Mouse (Mus musculus): ENCODE measurements around the gene Ccdc51. TPM values are rescaled to one million over a fixed set of nuclear protein-coding genes. Genes with fewer than 3 reads are reported as not detected.
A peak's percentile ranks its signal among the peaks of the same experiment; 100 is the strongest.
"Not testable (repeated sequence)": the region's sequence is repeated elsewhere in the genome, so short reads cannot be mapped to it uniquely, and the experiment has no call there.

The Ccdc51 gene
- total RNA-seq, 2 experiments from 2014 or later: 6.4 TPM

GRCm38 (mm10) chr9:109110240-109110639 is 27.9 kb downstream of the Ccdc51 start:
- intact Hi-C loops (cut with DNase I): no loop called here
- no peak for DNase-seq (ENCODE audit: extremely low spot score in 1 of 2, low spot score in 2 of 2)

GRCm38 (mm10) chr9:109111101-109111500 is 28.8 kb downstream of the Ccdc51 start:
- peak in 1 of 2 experiments; percentile 9 for DNase-seq (ENCODE audit: extremely low spot score in 1 of 2, low spot score in 2 of 2)
- intact Hi-C loops (cut with DNase I): no loop called here

- no peak for DNase-seq (ENCODE audit: extremely low spot score in 1 of 2, low spot score in 2 of 2)
- intact Hi-C loops (cut with DNase I): no loop called here
Observed at GRCm38 (mm10) chr9:109111591-109111990, 29.3 kb downstream of the Ccdc51 start.

- DNase-seq (ENCODE audit: extremely low spot score in 1 of 2, low spot score in 2 of 2): no peak
- intact Hi-C loops (cut with DNase I): no loop called here
Observed at GRCm38 (mm10) chr9:109113331-109113730, 31.0 kb downstream of the Ccdc51 start.

- DNase-seq (ENCODE audit: extremely low spot score in 1 of 2, low spot score in 2 of 2): no peak
- intact Hi-C loops (cut with DNase I): no loop called here
Observed at GRCm38 (mm10) chr9:109114276-109114675, 32.0 kb downstream of the Ccdc51 start.

GRCm38 (mm10) chr9:109114871-109115270 is 32.6 kb downstream of the Ccdc51 start:
- DNase-seq (ENCODE audit: extremely low spot score in 1 of 2, low spot score in 2 of 2): no peak
- intact Hi-C loops (cut with DNase I): no loop called here

GRCm38 (mm10) chr9:109116205-109116604 is 33.9 kb downstream of the Ccdc51 start:
- no peak for DNase-seq (ENCODE audit: extremely low spot score in 1 of 2, low spot score in 2 of 2)
- intact Hi-C loops (cut with DNase I): no loop called here

GRCm38 (mm10) chr9:109118106-109118505 is 35.8 kb downstream of the Ccdc51 start:
- peak in 1 of 2 experiments; percentile 68 for DNase-seq (ENCODE audit: extremely low spot score in 1 of 2, low spot score in 2 of 2)
- intact Hi-C loops (cut with DNase I): no loop called here

GRCm38 (mm10) chr9:109119571-109119970 is 37.3 kb downstream of the Ccdc51 start:
- DNase-seq (ENCODE audit: extremely low spot score in 1 of 2, low spot score in 2 of 2): no peak
- intact Hi-C loops (cut with DNase I): no loop called here

GRCm38 (mm10) chr9:109120956-109121355 is 38.7 kb downstream of the Ccdc51 start:
- DNase-seq (ENCODE audit: extremely low spot score in 1 of 2, low spot score in 2 of 2): no peak
- intact Hi-C loops (cut with DNase I): loop anchor here (5.0 to 10.0 kb wide), 2 partner anchors 119 to 744 kb away; no protein-coding TSS in a partner anchor

- DNase-seq (ENCODE audit: extremely low spot score in 1 of 2, low spot score in 2 of 2): no peak
- intact Hi-C loops (cut with DNase I): loop anchor here (5.0 to 10.0 kb wide), 2 partner anchors 120 to 742 kb away; no protein-coding TSS in a partner anchor
Observed at GRCm38 (mm10) chr9:109122553-109123085, 40.3 kb downstream of the Ccdc51 start.

- DNase-seq (ENCODE audit: extremely low spot score in 1 of 2, low spot score in 2 of 2): no peak
- intact Hi-C loops (cut with DNase I): loop anchor here (5.0 to 10.0 kb wide), 2 partner anchors 121 to 742 kb away; no protein-coding TSS in a partner anchor
Observed at GRCm38 (mm10) chr9:109123266-109123665, 41.0 kb downstream of the Ccdc51 start.

GRCm38 (mm10) chr9:109124164-109124563 is 41.9 kb downstream of the Ccdc51 start:
- DNase-seq (ENCODE audit: extremely low spot score in 1 of 2, low spot score in 2 of 2): no peak
- intact Hi-C loops (cut with DNase I): loop anchor here (1.0 to 10.0 kb wide), 3 partner anchors 37 to 741 kb away; no protein-coding TSS in a partner anchor

- DNase-seq (ENCODE audit: extremely low spot score in 1 of 2, low spot score in 2 of 2): no peak
- intact Hi-C loops (cut with DNase I): loop anchor here (10.0 kb wide), 1 partner anchor 740 kb away; no protein-coding TSS in a partner anchor
Observed at GRCm38 (mm10) chr9:109125043-109125442, 42.8 kb downstream of the Ccdc51 start.

- intact Hi-C loops (cut with DNase I): loop anchor here (10.0 kb wide), 1 partner anchor 739 kb away; no protein-coding TSS in a partner anchor
- no peak for DNase-seq (ENCODE audit: extremely low spot score in 1 of 2, low spot score in 2 of 2)
Observed at GRCm38 (mm10) chr9:109125481-109125880, 43.2 kb downstream of the Ccdc51 start.

- intact Hi-C loops (cut with DNase I): loop anchor here (10.0 kb wide), 1 partner anchor 738 kb away; no protein-coding TSS in a partner anchor
- DNase-seq (ENCODE audit: extremely low spot score in 1 of 2, low spot score in 2 of 2): no peak
Observed at GRCm38 (mm10) chr9:109127076-109127475, 44.8 kb downstream of the Ccdc51 start.

GRCm38 (mm10) chr9:109128211-109128610 is 45.9 kb downstream of the Ccdc51 start:
- intact Hi-C loops (cut with DNase I): loop anchor here (10.0 kb wide), 1 partner anchor 737 kb away; no protein-coding TSS in a partner anchor
- DNase-seq (ENCODE audit: extremely low spot score in 1 of 2, low spot score in 2 of 2): no peak

- intact Hi-C loops (cut with DNase I): no loop called here
Observed at GRCm38 (mm10) chr9:109130076-109130475, 47.8 kb downstream of the Ccdc51 start.

GRCm38 (mm10) chr9:109140414-109140813 is 58.1 kb downstream of the Ccdc51 start:
- intact Hi-C loops (cut with DNase I); DNase-seq (ENCODE audit: extremely low spot score in 1 of 2, low spot score in 2 of 2): not testable (repeated sequence)

More at GRCm38 (mm10) chr9:109130076-109130475, 47.8 kb downstream of the Ccdc51 start:
- no peak for DNase-seq (ENCODE audit: extremely low spot score in 1 of 2, low spot score in 2 of 2)
